Mouse (Mus musculus) liver, embryonic 14.5 days (tissue): ENCODE data around the gene Vezt.

Source experiments
- CTCF ChIP-seq: IDR thresholded peaks from 2 replicates; pipeline ENCODE4 v1.5.1; 2016; ENCODE audit warnings: antibody characterized with exemption, low read depth, control low read depth
- EP300 ChIP-seq: IDR thresholded peaks from 2 replicates; pipeline ENCODE4 v1.6.1; 2016; ENCODE audit warnings: antibody characterized with exemption, low read depth

GRCm38 (mm10) chr10:94037596-94037995, 2.0 kb upstream of the Vezt start:
- TF ChIP-seq EP300 (no peak), CTCF (no peak)
